ENCODE assay signal across 9 mouse cellular contexts in genomic region chr9:83807562-83807961, GRCm38 (mm10). TPM values are rescaled to one million over a fixed set of nuclear protein-coding genes. Genes with fewer than 3 reads are reported as not detected.
DNase-seq lines count a peak whose midpoint lies in the region; ATAC-seq and TF ChIP-seq lines count a peak whose summit lies in the region.
"Had no signal": no experiment of that assay in that cellular context is flagged by ENCODE, and none has a peak within 500 bp of the region (broad histone marks: within the 10 kb centered on the region; RNA-seq: fewer than 3 reads in every experiment).

No protein-coding gene starts in this region.

- H3K4me2 ChIP-seq in intestine, postnatal 0 days (replicated peaks; ENCODE audit: low read depth) = no peak overlapping the region
- H3K4me2 ChIP-seq in intestine, embryonic 15.5 days (replicated peaks) = no peak overlapping the region

- H3K9me3 ChIP-seq in intestine, postnatal 0 days (ENCODE audit: control insufficient read depth) = no peaks in the 10 kb centered on the region
- H3K9me3 ChIP-seq in intestine, embryonic 15.5 days = no peaks in the 10 kb centered on the region
- no peaks in the 10 kb centered on the region for H3K9me3 ChIP-seq in E14TG2a.4 (ENCODE audit: low read length)
- H3K9me3 ChIP-seq: neural tube, embryonic 13.5 days had no signal

- TF ChIP-seq CTCF in intestine, postnatal 0 days (IDR thresholded peaks at IDR 0.05; ENCODE audit: low read depth) = peak; percentile 70
- peak; percentile 69 for TF ChIP-seq CTCF in E14TG2a.4 (conservative IDR thresholded peaks at IDR 0.05; ENCODE audit: low read length)

- H3K27ac ChIP-seq in intestine, postnatal 0 days (ENCODE audit: low read depth, low read length) = no peak overlapping the region
- no peak overlapping the region for H3K27ac ChIP-seq in intestine, embryonic 15.5 days
- H3K27ac ChIP-seq: neural tube, embryonic 13.5 days had no signal

- peak; percentile 78 for DNase-seq in 3T3-L1 (ENCODE audit: low read depth, low spot score)
- peak; percentile 71 for DNase-seq in cerebellum, adult 9-10 months
- DNase-seq in induced T-regulatory cell, adult 2 months (ENCODE audit: low read depth) = peak; percentile 83
- DNase-seq in ovary, postnatal 36 days (ENCODE audit: low spot score) = no peak

- ATAC-seq in intestine, postnatal 0 days = no peak
- no peak for ATAC-seq in intestine, embryonic 15.5 days
- ATAC-seq in megakaryocyte progenitor cell, adult 5-6 weeks (replicated peaks; ENCODE audit: poor library complexity) = peak; percentile 58

- no peaks in the 10 kb centered on the region for H3K36me3 ChIP-seq in intestine, postnatal 0 days (ENCODE audit: control insufficient read depth, insufficient read depth)
- H3K36me3 ChIP-seq in intestine, embryonic 15.5 days = no peaks in the 10 kb centered on the region
- H3K36me3 ChIP-seq in E14TG2a.4 (ENCODE audit: insufficient read depth, low read length) = no peaks in the 10 kb centered on the region
- H3K36me3 ChIP-seq: neural tube, embryonic 13.5 days had no signal

- H3K27me3 ChIP-seq in intestine, postnatal 0 days (replicated peaks; ENCODE audit: control insufficient read depth, insufficient read depth, low read length) = peaks cover 25% of the 10 kb centered on the region
- peaks cover 4% of the 10 kb centered on the region; the same call in 1 of the 2 replicates for H3K27me3 ChIP-seq in intestine, embryonic 15.5 days (replicated peaks)
- peaks cover 50% of the 10 kb centered on the region for H3K27me3 ChIP-seq in E14TG2a.4 (ENCODE audit: insufficient read depth, low read length)

- WGBS in intestine, postnatal 0 days = 5% methylated on average over 2 of the region's 2 CpGs
- WGBS in intestine, embryonic 15.5 days = 11% methylated on average over 2 of the region's 2 CpGs

- no peak overlapping the region for H3K4me3 ChIP-seq in intestine, postnatal 0 days (ENCODE audit: low read depth, low read length)
- no peak overlapping the region for H3K4me3 ChIP-seq in intestine, embryonic 15.5 days (replicated peaks)
- no peak overlapping the region for H3K4me3 ChIP-seq in E14TG2a.4 (replicated peaks; ENCODE audit: low read length)
- H3K4me3 ChIP-seq: neural tube, embryonic 13.5 days had no signal

- H3K9ac ChIP-seq in intestine, postnatal 0 days (ENCODE audit: low read depth, low read length) = no peak overlapping the region
- no peak overlapping the region for H3K9ac ChIP-seq in intestine, embryonic 15.5 days
- H3K9ac ChIP-seq: neural tube, embryonic 13.5 days had no signal

- H3K4me1 ChIP-seq in intestine, postnatal 0 days (replicated peaks; ENCODE audit: control insufficient read depth, insufficient read depth, low read length) = 0 out of 2 replicates have a peak, but pooled peaks cover 5% of the 10 kb centered on the region
- peaks cover 6% of the 10 kb centered on the region; the same call in 1 of the 2 replicates for H3K4me1 ChIP-seq in intestine, embryonic 15.5 days (replicated peaks)
- H3K4me1 ChIP-seq in E14TG2a.4 (replicated peaks; ENCODE audit: low read depth, low read length) = peaks cover 15% of the 10 kb centered on the region

RNA-seq across cellular contexts. Expression of gene Elovl4, which starts 1.5 kb away (rescaled TPM):
- polyA plus RNA-seq in intestine, postnatal 0 days (2015; fragmentation: Nextera tagmentation; extraction: Ambion mirVana) = 3.0 and 3.1 TPM in 2 replicates
- polyA plus RNA-seq in intestine, embryonic 15.5 days (2015; fragmentation: Nextera tagmentation; extraction: Ambion mirVana) = 6.0 and 8.9 TPM in 2 replicates
- total RNA-seq in megakaryocyte progenitor cell, adult 5-6 weeks (2015) = not detected in 2 replicates
- total RNA-seq in megakaryocyte progenitor cell, adult 5-6 weeks (2017) = not detected in 2 replicates

RNA-seq across cellular contexts. Expression of gene Ttk, which starts 26.9 kb away (rescaled TPM):
- polyA plus RNA-seq in intestine, postnatal 0 days (2015; fragmentation: Nextera tagmentation; extraction: Ambion mirVana) = 4.5 and 5.0 TPM in 2 replicates
- polyA plus RNA-seq in intestine, embryonic 15.5 days (2015; fragmentation: Nextera tagmentation; extraction: Ambion mirVana) = 23.5 and 25.9 TPM in 2 replicates
- total RNA-seq in megakaryocyte progenitor cell, adult 5-6 weeks (2015) = 34.9 and 36.0 TPM in 2 replicates
- 52.1 and 56.1 TPM in 2 replicates for total RNA-seq in megakaryocyte progenitor cell, adult 5-6 weeks (2017)
